In genomic region chr8:47510930-47511329, GRCm38 (mm10) we compare ENCODE assay signal across 23 mouse cellular contexts. TPM values are rescaled to one million over a fixed set of nuclear protein-coding genes. Genes with fewer than 3 reads are reported as not detected.
DNase-seq lines count a peak whose midpoint lies in the region; ATAC-seq and TF ChIP-seq lines count a peak whose summit lies in the region.
"Had no signal": no experiment of that assay in that cellular context is flagged by ENCODE, and none has a peak within 500 bp of the region (broad histone marks: within the 10 kb centered on the region; RNA-seq: fewer than 3 reads in every experiment).

No protein-coding gene starts in this region.

- H3K27me3 ChIP-seq in liver, embryonic 15.5 days = no peaks in the 10 kb centered on the region
- no peaks in the 10 kb centered on the region for H3K27me3 ChIP-seq in thymus, adult 2 months (ENCODE audit: control insufficient read depth, insufficient read depth, low read length)
- H3K27me3 ChIP-seq: hindbrain, embryonic 15.5 days; intestine, embryonic 15.5 days; Patski had no signal

- DNase-seq in 3T3-L1 (ENCODE audit: low read depth, low spot score) (peak; percentile 19), 416B (ENCODE audit: low read depth) (peak; percentile 43)
- DNase-seq in c-Kit-negative CD71-positive TER-119-positive erythroid progenitor cells, embryonic 14.5 days (ENCODE audit: low read depth, low spot score) = peak; percentile 16
- DNase-seq in thymus, adult 2 months = no peak
- no peak for DNase-seq in adrenal gland, postnatal 4 days (ENCODE audit: low spot score in 2 of 2)
- no peak for DNase-seq in cerebellum, postnatal 4 days (ENCODE audit: low spot score in 2 of 2)
- DNase-seq: adrenal gland, postnatal 10 days; cerebellum, adult 11 months; cerebellum, postnatal 10 days; embryo, embryonic 11 days; gastrocnemius, postnatal 14 days; heart, postnatal 36 days; kidney, postnatal 4 days; layer of hippocampus, adult 9-11 months; lung, adult 2 months; retina, postnatal 1 day; thymus, postnatal 25 days had no signal

- no peak overlapping the region for H3K4me3 ChIP-seq in liver, embryonic 15.5 days (replicated peaks)
- H3K4me3 ChIP-seq in thymus, adult 2 months (ENCODE audit: control insufficient read depth, insufficient read depth, low read length) = no peak overlapping the region
- H3K4me3 ChIP-seq: forebrain, embryonic 10.5 days; hindbrain, embryonic 15.5 days; intestine, embryonic 15.5 days; midbrain, embryonic 10.5 days had no signal

- H3K9ac ChIP-seq in liver, embryonic 15.5 days = no peak overlapping the region
- H3K9ac ChIP-seq: hindbrain, embryonic 15.5 days; intestine, embryonic 15.5 days had no signal

- ATAC-seq in liver, embryonic 15.5 days (ENCODE audit: insufficient read depth) = peak; percentile 86
- ATAC-seq: intestine, embryonic 15.5 days; Patski had no signal

- 80% methylated on average over 9 of the region's 9 CpGs for WGBS in liver, embryonic 15.5 days (ENCODE audit: insufficient replicate concordance)
- WGBS in thymus, adult 2 months = 97% methylated on average over 9 of the region's 9 CpGs

- H3K4me1 ChIP-seq in liver, embryonic 15.5 days (replicated peaks) = peaks cover 6% of the 10 kb centered on the region; the same call in 1 of the 2 replicates
- H3K4me1 ChIP-seq in thymus, adult 2 months (replicated peaks; ENCODE audit: control insufficient read depth, insufficient read depth, low read length) = no peaks in the 10 kb centered on the region
- H3K4me1 ChIP-seq: forebrain, embryonic 10.5 days; hindbrain, embryonic 15.5 days; intestine, embryonic 15.5 days; midbrain, embryonic 10.5 days had no signal

- H3K36me3 ChIP-seq in liver, embryonic 15.5 days (replicated peaks) = peaks cover 68% of the 10 kb centered on the region
- peaks cover 28% of the 10 kb centered on the region for H3K36me3 ChIP-seq in thymus, adult 2 months (ENCODE audit: control insufficient read depth, insufficient read depth, low read length)

- no peak overlapping the region for H3K4me2 ChIP-seq in liver, embryonic 15.5 days
- H3K4me2 ChIP-seq: hindbrain, embryonic 15.5 days; intestine, embryonic 15.5 days had no signal

- no peak for TF ChIP-seq CTCF in thymus, adult 2 months (IDR thresholded peaks at IDR 0.05; ENCODE audit: borderline replicate concordance, control insufficient read depth, extremely low read depth, insufficient read depth, low read length, poor library complexity)

- H3K9me3 ChIP-seq in liver, embryonic 15.5 days (replicated peaks) = no peaks in the 10 kb centered on the region
- H3K9me3 ChIP-seq: forebrain, embryonic 10.5 days; hindbrain, embryonic 15.5 days; intestine, embryonic 15.5 days; midbrain, embryonic 10.5 days had no signal

- TF ChIP-seq POLR2A in thymus, adult 2 months (IDR thresholded peaks at IDR 0.05; ENCODE audit: control insufficient read depth, extremely low read depth, insufficient read depth, low read length, poor library complexity) = no peak

- no peak overlapping the region for H3K27ac ChIP-seq in liver, embryonic 15.5 days (replicated peaks)
- H3K27ac ChIP-seq in thymus, adult 2 months (ENCODE audit: control insufficient read depth, insufficient read depth, low read length) = no peak overlapping the region
- H3K27ac ChIP-seq: forebrain, embryonic 10.5 days; hindbrain, embryonic 15.5 days; intestine, embryonic 15.5 days; midbrain, embryonic 10.5 days had no signal

RNA-seq across cellular contexts. Expression of gene Trappc11, which starts 22.3 kb away (rescaled TPM):
- polyA plus RNA-seq in liver, embryonic 15.5 days (2015; fragmentation: Nextera tagmentation; extraction: Ambion mirVana) = 12.7 and 12.8 TPM in 2 replicates
- 27.6 and 28.1 TPM in 2 replicates for polyA plus RNA-seq in thymus, adult 2 months (2012; rRNA removed)
- 10 to 100 TPM; 36.3 to 38.7 TPM for total RNA-seq in adrenal gland, postnatal 4 days (2021)

RNA-seq across cellular contexts. Expression of gene Rwdd4a, which starts 22.5 kb away (rescaled TPM):
- polyA plus RNA-seq in liver, embryonic 15.5 days (2015; fragmentation: Nextera tagmentation; extraction: Ambion mirVana) = 17.1 and 19.3 TPM in 2 replicates
- polyA plus RNA-seq in thymus, adult 2 months (2012; rRNA removed) = 30.5 and 30.8 TPM in 2 replicates
- 10 to 100 TPM; 43.6 to 49.3 TPM for total RNA-seq in adrenal gland, postnatal 4 days (2021)

Comparison
In these comparisons a context has a peak if more than half of its experiments do, and no peak if none do; other contexts are left out.
1. DNase-seq: peak in 3T3-L1 (single experiment), 416B (single experiment) and c-Kit-negative CD71-positive TER-119-positive erythroid progenitor cells, embryonic 14.5 days (single experiment); none in thymus, adult 2 months (single experiment), adrenal gland, postnatal 4 days (0 of 2) and cerebellum, postnatal 4 days (0 of 2).